Mouse (Mus musculus) kidney, postnatal 0 days (tissue): Measurements from ENCODE around the gene Acot8. TPM values are rescaled to one million over a fixed set of nuclear protein-coding genes. Genes with fewer than 3 reads are reported as not detected.
A peak's percentile ranks its signal among the peaks of the same experiment; 100 is the strongest.

Source experiments
- ATAC-seq: fragments of 200-750 bp; cut with Nextera tagmentation; replicated peaks from 2 replicates; pipeline ENCODE4 v1.8.0; 2017; ENCODE audit warnings: low read depth, moderate number of reproducible peaks, moderate TSS enrichment, moderate library complexity; ENCODE audit not compliant: low FRiP score
- DNase-seq: peaks from one replicate; pipeline ENCODE4 v3.0.0-alpha.2; 2016; ENCODE audit warnings: low spot score
- H3K27ac ChIP-seq: fragments of 300-500 bp; sonication (generic); 2 replicates; pipeline ENCODE4 v1.5.1; 2014; ENCODE audit warnings: mild to moderate bottlenecking
- H3K27me3 ChIP-seq: fragments of 300-500 bp; sonication (generic); 2 replicates; pipeline ENCODE4 v1.6.1; 2014; ENCODE audit warnings: low read length, mixed read lengths; ENCODE audit not compliant: insufficient read depth
- H3K36me3 ChIP-seq: fragments of 300-500 bp; sonication (generic); 2 replicates; pipeline ENCODE4 v1.6.1; 2014; ENCODE audit warnings: low read length, mixed read lengths; ENCODE audit not compliant: insufficient read depth
- H3K4me1 ChIP-seq: fragments of 300-500 bp; sonication (generic); replicated peaks from 2 replicates; pipeline ENCODE4 v1.6.1; 2014; ENCODE audit warnings: antibody characterized with exemption, low read length, mixed read lengths; ENCODE audit not compliant: insufficient read depth
- H3K4me2 ChIP-seq: fragments of 300-500 bp; sonication (generic); 2 replicates; pipeline ENCODE4 v1.6.1; 2014; ENCODE audit warnings: mild to moderate bottlenecking, low read length, moderate library complexity, mixed read lengths
- H3K4me3 ChIP-seq: fragments of 300-500 bp; sonication (generic); replicated peaks from 2 replicates; pipeline ENCODE4 v1.5.1; 2014; ENCODE audit warnings: low read depth, low read length
- H3K9ac ChIP-seq: fragments of 300-500 bp; sonication (generic); 2 replicates; pipeline ENCODE4 v1.6.1; 2014; ENCODE audit warnings: low read depth, low read length
- H3K9me3 ChIP-seq: fragments of 300-500 bp; sonication (generic); replicated peaks from 2 replicates; pipeline ENCODE4 v1.6.1; 2016; ENCODE audit warnings: low read length, inconsistent platforms, mixed read lengths
- CTCF ChIP-seq: IDR thresholded peaks from 2 replicates; pipeline ENCODE4 v1.5.1; 2016; ENCODE audit warnings: antibody characterized with exemption, low read depth, mild to moderate bottlenecking, moderate library complexity
- WGBS: fragments of 180-500 bp; shearing (Covaris S2); extraction: QIAGEN DNeasy Blood & Tissue Kit; methylation state at CpG from one replicate; pipeline ENCODE4 v1.1.7; 2014; 5-methylcytosine and 5-hydroxymethylcytosine counted together
- polyA plus RNA-seq: library from polyadenylated mRNA; unstranded; fragments of >200 nt; fragmentation: Nextera tagmentation; extraction: Ambion mirVana; gene quantifications from 2 replicates; pipeline ENCODE4 v1.2.1, GENCODE M21; 2015

The Acot8 gene
- polyA plus RNA-seq, 1 experiment from 2014 or later, result 28.7 TPM

DNA sequence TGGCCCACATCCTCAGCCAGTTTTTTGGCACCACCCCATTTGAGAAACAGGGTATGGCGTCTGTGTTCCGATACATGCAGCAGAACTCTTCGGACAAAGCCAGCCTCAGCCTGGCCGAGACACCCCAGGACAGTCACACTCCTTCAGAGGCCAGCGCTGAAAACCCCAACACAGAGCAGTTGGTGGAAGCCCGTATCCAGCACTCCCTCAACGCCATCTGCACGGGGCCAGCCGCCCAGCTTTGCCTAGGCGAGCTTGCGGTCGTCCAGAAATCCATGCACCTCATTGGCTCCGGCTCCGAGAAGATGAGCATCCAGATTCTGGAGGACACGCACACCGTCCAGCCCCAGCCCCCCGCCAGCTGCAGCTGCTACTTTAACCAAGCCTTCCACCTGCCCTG, 20.8 kb upstream of the Acot8 start:
- TF ChIP-seq CTCF, result no peak
- ATAC-seq, result no peak
- 93% methylated on average over 17 of the region's 17 CpGs for WGBS

GRCm38 (mm10) chr2:164823969-164824368, 19.3 kb upstream of the Acot8 start:
- H3K4me3 ChIP-seq, result no peak overlapping the region
- no peak for ATAC-seq

More for the DNA sequence above, 20.8 kb upstream of the Acot8 start:
- no peak overlapping the region for H3K27ac ChIP-seq
- no peak overlapping the region for H3K4me2 ChIP-seq
- no peaks in the 10 kb centered on the region for H3K27me3 ChIP-seq
- no peaks in the 10 kb centered on the region for H3K9me3 ChIP-seq
- no peak for DNase-seq
- H3K4me3 ChIP-seq, result no peak overlapping the region
- no peak overlapping the region for H3K9ac ChIP-seq
- H3K36me3 ChIP-seq, result peaks cover 33% of the 10 kb centered on the region
- H3K4me1 ChIP-seq, result no peaks in the 10 kb centered on the region

GRCm38 (mm10) chr2:164823181-164823585, 18.5 kb upstream of the Acot8 start:
- peak; percentile 41 for ATAC-seq
- peak overlapping the region; percentile 78 for H3K27ac ChIP-seq
- peak; percentile 69 for DNase-seq

More at GRCm38 (mm10) chr2:164823969-164824368, 19.3 kb upstream of the Acot8 start:
- Histone ChIP-seq H3K4me1 (no peaks in the 10 kb centered on the region), H3K9ac (no peak overlapping the region), H3K27ac (no peak overlapping the region), H3K27me3 (no peaks in the 10 kb centered on the region), H3K4me2 (no peak overlapping the region), H3K9me3 (no peaks in the 10 kb centered on the region), H3K36me3 (peaks cover 37% of the 10 kb centered on the region)
- DNase-seq, result no peak
- WGBS, result 86% methylated on average over 4 of the region's 4 CpGs
- TF ChIP-seq CTCF, result no peak

DNA sequence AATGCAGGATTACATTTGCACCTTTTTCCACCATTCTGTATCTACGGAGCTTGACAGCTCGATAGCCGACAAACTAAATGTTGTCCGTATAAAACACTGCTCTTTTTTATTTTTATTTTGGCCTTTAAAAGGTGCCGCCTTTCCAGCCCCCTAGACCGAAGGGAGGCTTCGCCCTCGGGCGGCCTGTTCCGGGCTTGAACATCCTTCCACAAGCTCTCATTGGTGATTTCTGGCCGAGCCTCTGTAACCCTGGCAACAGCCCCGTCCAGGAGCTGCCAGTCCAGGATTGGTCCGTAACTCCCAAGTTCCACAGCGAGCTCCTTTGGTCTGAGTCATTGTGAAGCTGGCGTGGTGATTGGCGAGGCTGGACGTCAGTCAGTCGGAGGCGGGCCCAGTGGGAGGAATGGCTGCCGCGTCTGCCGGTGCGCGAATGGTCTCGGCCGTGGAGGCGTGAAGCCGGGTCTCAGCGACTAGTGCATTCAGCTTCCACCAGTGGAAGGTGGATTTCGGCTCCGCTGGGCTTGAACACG, 18.0 kb upstream of the Acot8 start, which contains the start of gene Zswim1:
Zswim1 (plus strand) TSS at position 51 of the 530 bp plus-strand sequence.
- Histone ChIP-seq H3K27me3 (no peaks in the 10 kb centered on the region), H3K36me3 (peaks cover 32% of the 10 kb centered on the region), H3K4me1 (no peaks in the 10 kb centered on the region), H3K9ac (peak within 1 kb of the TSS; percentile 59), H3K4me2 (peak within 1 kb of the TSS; percentile 77), H3K9me3 (no peaks in the 10 kb centered on the region), H3K4me3 (peak within 1 kb of the TSS; percentile 77), H3K27ac (peak within 1 kb of the TSS; percentile 78)
- ATAC-seq (peak; percentile 99), DNase-seq (peak; percentile 99)
- TF ChIP-seq CTCF, result peak; percentile 20
- WGBS, result 2% methylated on average over 32 of the region's 32 CpGs

More at GRCm38 (mm10) chr2:164823181-164823585, 18.5 kb upstream of the Acot8 start:
- Histone ChIP-seq H3K36me3 (peaks cover 36% of the 10 kb centered on the region), H3K4me3 (peak overlapping the region; percentile 77), H3K27me3 (no peaks in the 10 kb centered on the region), H3K4me2 (peak overlapping the region; percentile 77), H3K9ac (peak overlapping the region; percentile 59), H3K4me1 (no peaks in the 10 kb centered on the region), H3K9me3 (no peaks in the 10 kb centered on the region)
- WGBS, result 2% methylated on average over 10 of the region's 10 CpGs
- TF ChIP-seq CTCF, result peak; percentile 20; the same call in 1 of the 2 replicates

GRCm38 (mm10) chr2:164821060-164821459, 16.4 kb upstream of the Acot8 start:
- Histone ChIP-seq H3K4me1 (no peaks in the 10 kb centered on the region), H3K4me2 (no peak overlapping the region), H3K36me3 (peaks cover 19% of the 10 kb centered on the region), H3K9me3 (no peaks in the 10 kb centered on the region), H3K27me3 (no peaks in the 10 kb centered on the region), H3K4me3 (no peak overlapping the region), H3K27ac (no peak overlapping the region), H3K9ac (no peak overlapping the region)
- TF ChIP-seq CTCF, result no peak
- no peak for DNase-seq
- ATAC-seq, result no peak
- 89% methylated on average over 6 of the region's 6 CpGs for WGBS

DNA sequence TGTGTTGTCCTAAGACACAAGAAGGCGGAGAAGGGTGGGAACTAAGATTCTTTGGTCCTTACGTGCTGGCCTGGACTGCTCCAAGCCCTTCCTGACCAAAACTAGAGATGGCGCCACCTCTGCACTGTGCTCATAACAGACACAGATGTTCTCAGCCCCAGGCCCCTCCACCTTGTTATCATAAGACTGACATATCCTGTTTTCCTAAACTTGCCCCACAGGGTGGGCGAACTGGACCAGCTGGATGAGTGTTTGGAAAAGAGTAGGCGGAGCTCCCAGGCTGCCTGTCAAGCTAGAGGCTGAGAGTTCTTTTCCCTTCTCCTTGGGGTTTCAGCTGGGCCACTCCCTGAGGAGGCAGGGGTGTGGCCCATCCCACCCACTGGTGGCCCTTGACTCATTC, 13.0 kb upstream of the Acot8 start:
- Histone ChIP-seq H3K9me3 (no peaks in the 10 kb centered on the region), H3K27ac (no peak overlapping the region), H3K27me3 (no peaks in the 10 kb centered on the region), H3K9ac (no peak overlapping the region), H3K4me1 (no peaks in the 10 kb centered on the region), H3K4me3 (no peak overlapping the region), H3K36me3 (0 out of 2 replicates have a peak, but pooled peaks cover 4% of the 10 kb centered on the region), H3K4me2 (no peak overlapping the region)
- peak; percentile 50 for DNase-seq
- 0 out of 2 replicates have a peak, but pooled peaks have one; percentile 29 for ATAC-seq
- peak; percentile 26; the same call in 1 of the 2 replicates for TF ChIP-seq CTCF
- 65% methylated on average over 5 of the region's 5 CpGs for WGBS
